Mouse (Mus musculus): Measurements from ENCODE around the gene Grpel1. TPM values are rescaled to one million over a fixed set of nuclear protein-coding genes. Genes with fewer than 3 reads are reported as not detected.

Gene Grpel1
- total and polyA plus RNA-seq, 2 experiments: 42.0 to 55.1 TPM

DNA sequence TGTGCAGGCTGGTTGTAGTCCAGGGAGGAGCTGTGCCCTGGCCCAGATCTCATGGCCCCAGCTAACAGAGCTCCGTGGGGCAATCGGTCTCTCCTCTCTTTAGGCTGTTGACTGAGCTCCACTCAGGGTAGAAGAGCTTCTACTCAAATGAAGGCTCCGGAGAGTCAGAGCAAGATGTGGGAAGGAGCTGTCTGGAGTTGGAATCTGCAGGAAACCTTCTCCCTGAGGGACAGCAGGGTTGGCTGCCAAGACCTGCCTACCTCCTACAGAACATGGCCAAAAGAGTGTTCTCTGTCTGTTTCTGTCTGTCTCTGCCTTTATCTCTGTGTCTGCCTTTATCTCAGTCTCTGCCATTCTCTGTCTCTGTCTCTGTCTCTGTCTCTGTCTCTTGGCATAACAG, 35.2 kb upstream of the Grpel1 start:
- no peak overlapping the region for H3K27ac ChIP-seq (replicated peaks; ENCODE audit: insufficient read depth, low read depth, low read length)
- H3K27me3 ChIP-seq (ENCODE audit: control insufficient read depth, insufficient read depth, low read length): no peaks in the 10 kb centered on the region
- no peak overlapping the region for H3K4me3 ChIP-seq (ENCODE audit: insufficient read depth, low read depth, low read length)
- WGBS: 76% methylated on average over 3 of the region's 3 CpGs
- no peaks in the 10 kb centered on the region for H3K36me3 ChIP-seq (ENCODE audit: control insufficient read depth, insufficient read depth, low read length)
- H3K4me1 ChIP-seq (ENCODE audit: control insufficient read depth, insufficient read depth, low read length): no peaks in the 10 kb centered on the region
- H3K9ac ChIP-seq (ENCODE audit: low read depth, low read length): no peak overlapping the region
- TF ChIP-seq POLR2A (IDR thresholded peaks at IDR 0.05; ENCODE audit: extremely low read depth, insufficient read depth, low read length) (no peak), CTCF (IDR thresholded peaks at IDR 0.05; ENCODE audit: low read depth, low read length) (no peak)
- H3K79me2 ChIP-seq (ENCODE audit: control insufficient read depth, insufficient read depth, low read length): no peaks in the 10 kb centered on the region
- no peak for DNase-seq (ENCODE audit: extremely low read depth, low read depth, low spot score)

GRCm38 (mm10) chr5:36431711-36432110, 33.1 kb upstream of the Grpel1 start:
- Histone ChIP-seq H3K9ac (ENCODE audit: low read depth, low read length) (no peak overlapping the region), H3K36me3 (ENCODE audit: control insufficient read depth, insufficient read depth, low read length) (no peaks in the 10 kb centered on the region), H3K4me3 (ENCODE audit: insufficient read depth, low read depth, low read length) (no peak overlapping the region), H3K79me2 (ENCODE audit: control insufficient read depth, insufficient read depth, low read length) (no peaks in the 10 kb centered on the region), H3K27me3 (ENCODE audit: control insufficient read depth, insufficient read depth, low read length) (no peaks in the 10 kb centered on the region), H3K4me1 (ENCODE audit: control insufficient read depth, insufficient read depth, low read length) (no peaks in the 10 kb centered on the region), H3K27ac (replicated peaks; ENCODE audit: insufficient read depth, low read depth, low read length) (no peak overlapping the region)
- no peak for DNase-seq (ENCODE audit: extremely low read depth, low read depth, low spot score)
- WGBS: 55% methylated on average over 2 of the region's 2 CpGs
- TF ChIP-seq POLR2A (IDR thresholded peaks at IDR 0.05; ENCODE audit: extremely low read depth, insufficient read depth, low read length) (no peak), CTCF (IDR thresholded peaks at IDR 0.05; ENCODE audit: low read depth, low read length) (no peak)

GRCm38 (mm10) chr5:36434398-36434967, 30.3 kb upstream of the Grpel1 start:
- no peaks in the 10 kb centered on the region for H3K79me2 ChIP-seq (ENCODE audit: control insufficient read depth, insufficient read depth, low read length)
- no peak overlapping the region for H3K9ac ChIP-seq (ENCODE audit: low read depth, low read length)
- H3K27me3 ChIP-seq (ENCODE audit: control insufficient read depth, insufficient read depth, low read length): no peaks in the 10 kb centered on the region
- DNase-seq (ENCODE audit: extremely low read depth, low read depth, low spot score): no peak
- TF ChIP-seq CTCF (IDR thresholded peaks at IDR 0.05; ENCODE audit: low read depth, low read length): no peak
- TF ChIP-seq POLR2A (IDR thresholded peaks at IDR 0.05; ENCODE audit: extremely low read depth, insufficient read depth, low read length): no peak
- no peak overlapping the region for H3K27ac ChIP-seq (replicated peaks; ENCODE audit: insufficient read depth, low read depth, low read length)
- H3K36me3 ChIP-seq (ENCODE audit: control insufficient read depth, insufficient read depth, low read length): no peaks in the 10 kb centered on the region
- H3K4me1 ChIP-seq (ENCODE audit: control insufficient read depth, insufficient read depth, low read length): no peaks in the 10 kb centered on the region
- 74% methylated on average over 9 of the region's 9 CpGs for WGBS
- H3K4me3 ChIP-seq (ENCODE audit: insufficient read depth, low read depth, low read length): no peak overlapping the region

- TF ChIP-seq POLR2A (IDR thresholded peaks at IDR 0.05; ENCODE audit: extremely low read depth, insufficient read depth, low read length): no peak
- TF ChIP-seq CTCF (IDR thresholded peaks at IDR 0.05; ENCODE audit: low read depth, low read length): no peak
- Histone ChIP-seq H3K27me3 (ENCODE audit: control insufficient read depth, insufficient read depth, low read length) (no peaks in the 10 kb centered on the region), H3K79me2 (ENCODE audit: control insufficient read depth, insufficient read depth, low read length) (no peaks in the 10 kb centered on the region), H3K27ac (replicated peaks; ENCODE audit: insufficient read depth, low read depth, low read length) (no peak overlapping the region), H3K4me3 (ENCODE audit: insufficient read depth, low read depth, low read length) (no peak overlapping the region), H3K36me3 (ENCODE audit: control insufficient read depth, insufficient read depth, low read length) (no peaks in the 10 kb centered on the region), H3K4me1 (ENCODE audit: control insufficient read depth, insufficient read depth, low read length) (no peaks in the 10 kb centered on the region), H3K9ac (ENCODE audit: low read depth, low read length) (no peak overlapping the region)
- 66% methylated on average over 4 of the region's 4 CpGs for WGBS
- no peak for DNase-seq (ENCODE audit: extremely low read depth, low read depth, low spot score)
These were observed 27.9 kb upstream of the Grpel1 start for GRCm38 (mm10) chr5:36436858-36437257.

DNA sequence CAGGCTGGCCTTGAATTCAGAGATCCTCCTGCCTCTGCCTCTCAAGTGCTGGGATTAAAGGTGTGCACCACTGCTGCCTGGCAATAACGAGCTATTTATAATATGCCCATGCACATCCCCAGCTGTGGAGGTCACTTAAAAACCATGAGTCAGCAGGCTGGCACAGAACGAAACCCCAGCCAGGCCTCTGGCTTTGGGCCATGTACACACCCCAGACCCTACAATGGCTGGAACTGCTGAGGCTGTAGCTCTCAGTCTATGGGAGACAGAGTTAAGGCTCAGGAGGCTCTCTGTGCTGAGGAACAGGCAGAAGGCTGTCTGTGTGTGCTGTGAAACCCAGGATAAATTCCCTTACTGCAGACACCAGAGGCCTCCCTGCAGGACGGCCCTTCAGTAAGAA, 24.1 kb upstream of the Grpel1 start:
- Histone ChIP-seq H3K4me1 (ENCODE audit: control insufficient read depth, insufficient read depth, low read length) (no peaks in the 10 kb centered on the region), H3K27me3 (ENCODE audit: control insufficient read depth, insufficient read depth, low read length) (no peaks in the 10 kb centered on the region), H3K9ac (ENCODE audit: low read depth, low read length) (no peak overlapping the region), H3K36me3 (ENCODE audit: control insufficient read depth, insufficient read depth, low read length) (no peaks in the 10 kb centered on the region), H3K79me2 (ENCODE audit: control insufficient read depth, insufficient read depth, low read length) (no peaks in the 10 kb centered on the region), H3K27ac (replicated peaks; ENCODE audit: insufficient read depth, low read depth, low read length) (no peak overlapping the region), H3K4me3 (ENCODE audit: insufficient read depth, low read depth, low read length) (no peak overlapping the region)
- WGBS: 72% methylated on average over 3 of the region's 3 CpGs
- DNase-seq (ENCODE audit: extremely low read depth, low read depth, low spot score): no peak
- TF ChIP-seq POLR2A (IDR thresholded peaks at IDR 0.05; ENCODE audit: extremely low read depth, insufficient read depth, low read length) (no peak), CTCF (IDR thresholded peaks at IDR 0.05; ENCODE audit: low read depth, low read length) (no peak)

- H3K4me1 ChIP-seq (ENCODE audit: control insufficient read depth, insufficient read depth, low read length): no peaks in the 10 kb centered on the region
These were observed 20.2 kb upstream of the Grpel1 start for GRCm38 (mm10) chr5:36444611-36445010.

More at GRCm38 (mm10) chr5:36444611-36445010, 20.2 kb upstream of the Grpel1 start:
- H3K9ac ChIP-seq (ENCODE audit: low read depth, low read length): no peak overlapping the region
- no peak overlapping the region for H3K27ac ChIP-seq (replicated peaks; ENCODE audit: insufficient read depth, low read depth, low read length)
- no peak for DNase-seq (ENCODE audit: extremely low read depth, low read depth, low spot score)
- TF ChIP-seq POLR2A (IDR thresholded peaks at IDR 0.05; ENCODE audit: extremely low read depth, insufficient read depth, low read length) (no peak), CTCF (IDR thresholded peaks at IDR 0.05; ENCODE audit: low read depth, low read length) (no peak)
- H3K79me2 ChIP-seq (ENCODE audit: control insufficient read depth, insufficient read depth, low read length): no peaks in the 10 kb centered on the region
- no peak overlapping the region for H3K4me3 ChIP-seq (ENCODE audit: insufficient read depth, low read depth, low read length)
- WGBS: 47% methylated on average over 4 of the region's 4 CpGs
- H3K27me3 ChIP-seq (ENCODE audit: control insufficient read depth, insufficient read depth, low read length): no peaks in the 10 kb centered on the region
- H3K36me3 ChIP-seq (ENCODE audit: control insufficient read depth, insufficient read depth, low read length): no peaks in the 10 kb centered on the region

Data from liver, adult 2 months (tissue).